Comparison of ENCODE assay signal across 9 mouse cellular contexts in the genomic region with DNA sequence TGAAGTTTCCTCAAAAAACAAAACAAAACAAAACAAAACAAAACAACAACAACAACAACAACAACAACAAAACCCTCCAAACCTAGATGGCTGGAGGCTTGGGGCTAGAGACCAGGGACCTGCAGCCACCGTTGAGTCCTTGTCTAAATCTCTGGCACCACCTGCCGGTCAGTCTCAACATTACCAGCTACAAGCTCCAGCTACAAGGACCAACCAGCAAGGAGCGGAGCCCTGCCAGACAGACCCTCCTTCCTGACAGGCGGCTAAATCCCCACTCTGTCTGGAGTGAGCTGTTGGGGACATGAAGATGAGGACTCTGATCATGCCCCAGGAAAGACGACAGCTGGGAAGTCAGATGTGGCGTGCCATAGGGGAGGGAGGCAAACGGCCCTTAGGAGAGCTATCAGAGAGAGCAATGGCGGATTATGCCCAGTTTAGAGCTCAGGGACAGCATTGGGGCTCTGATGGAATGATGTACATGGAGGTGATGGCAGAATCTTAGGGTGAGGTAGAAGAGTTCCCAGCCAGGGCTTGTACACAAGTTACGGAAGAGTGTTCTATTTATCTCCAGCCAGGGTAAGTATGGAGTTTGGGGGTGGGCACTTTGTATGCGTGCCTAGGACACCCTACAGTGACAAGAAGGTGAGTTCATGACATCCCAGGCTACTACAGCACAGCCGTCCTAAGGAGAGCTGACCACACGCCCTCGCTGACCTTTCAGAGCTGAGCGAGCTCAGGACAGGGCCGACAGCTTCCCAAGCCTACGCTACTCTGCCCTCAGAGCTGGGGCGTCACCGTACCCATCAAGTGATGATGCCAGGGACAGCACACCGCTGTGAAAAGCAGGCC. TPM values are rescaled to one million over a fixed set of nuclear protein-coding genes. Genes with fewer than 3 reads are reported as not detected.
DNase-seq lines count a peak whose midpoint lies in the region; ATAC-seq and TF ChIP-seq lines count a peak whose summit lies in the region.
"Had no signal": no experiment of that assay in that cellular context is flagged by ENCODE, and none has a peak within 500 bp of the region (broad histone marks: within the 10 kb centered on the region; RNA-seq: fewer than 3 reads in every experiment).

No protein-coding gene starts in this region.

- peak; percentile 76 for DNase-seq in MEL (ENCODE audit: low read depth, low spot score)
- DNase-seq in cerebellum, adult 18-20 months = peak; percentile 70 to 77
- peak; percentile 91 for DNase-seq in forelimb bud, embryonic 11.5 days (ENCODE audit: low read depth, low spot score)
- DNase-seq in hindbrain, embryonic 11.5 days (ENCODE audit: low spot score) = peak; percentile 91
- peak; percentile 52 for DNase-seq in layer of hippocampus, adult 9-11 months
- DNase-seq in ovary, postnatal 36 days (ENCODE audit: low spot score) = peak; percentile 75
- DNase-seq in thymus, postnatal 25 days = peak; percentile 83

- ATAC-seq in hindbrain, embryonic 11.5 days (ENCODE audit: low FRiP score) = peak; percentile 79
- peak; percentile 83 for ATAC-seq in lung, embryonic 16.5 days (ENCODE audit: low read depth)

- TF ChIP-seq POLR2A in MEL (IDR thresholded peaks at IDR 0.05; ENCODE audit: control insufficient read depth in 1 of 2, insufficient read depth in 1 of 2, low read depth in 1 of 2, low read length in 2 of 2, poor library complexity in 1 of 2) = no peak

- TF ChIP-seq CTCF in MEL (IDR thresholded peaks at IDR 0.05 in 2 of 3, conservative IDR thresholded peaks at IDR 0.05 in 1 of 3; ENCODE audit: control insufficient read depth in 1 of 3, insufficient read depth in 1 of 3, low read depth in 2 of 3, low read length in 3 of 3, poor library complexity in 1 of 3, severe bottlenecking in 1 of 3) = peak; percentile 47 to 84 (median 80)

- H3K4me3 ChIP-seq in MEL (ENCODE audit: control insufficient read depth in 1 of 2, insufficient read depth in 1 of 2, low read depth in 2 of 2, low read length in 2 of 2) = no peak overlapping the region
- no peak overlapping the region for H3K4me3 ChIP-seq in hindbrain, embryonic 11.5 days (ENCODE audit: low read depth, low read length)
- H3K4me3 ChIP-seq in lung, embryonic 16.5 days (ENCODE audit: low read length) = no peak overlapping the region

- no peaks in the 10 kb centered on the region for H3K9me3 ChIP-seq in MEL (replicated peaks; ENCODE audit: insufficient read depth, low read length)
- H3K9me3 ChIP-seq in hindbrain, embryonic 11.5 days (ENCODE audit: control insufficient read depth, low read length) = no peaks in the 10 kb centered on the region
- H3K9me3 ChIP-seq in lung, embryonic 16.5 days (ENCODE audit: control insufficient read depth, low read length) = no peaks in the 10 kb centered on the region

- no peaks in the 10 kb centered on the region for H3K79me2 ChIP-seq in MEL (ENCODE audit: control insufficient read depth, insufficient read depth, low read length, poor library complexity)

- no peaks in the 10 kb centered on the region for H3K27me3 ChIP-seq in MEL (ENCODE audit: control insufficient read depth in 1 of 2, insufficient read depth in 2 of 2, low read length in 2 of 2)
- no peaks in the 10 kb centered on the region for H3K27me3 ChIP-seq in hindbrain, embryonic 11.5 days (ENCODE audit: control insufficient read depth, insufficient read depth, low read length)
- H3K27me3 ChIP-seq in lung, embryonic 16.5 days (ENCODE audit: control insufficient read depth, insufficient read depth, low read depth, low read length) = no peaks in the 10 kb centered on the region

- H3K4me1 ChIP-seq in MEL (ENCODE audit: control insufficient read depth in 1 of 2, insufficient read depth in 2 of 2, low read length in 2 of 2) = no peaks in the 10 kb centered on the region
- no peaks in the 10 kb centered on the region for H3K4me1 ChIP-seq in hindbrain, embryonic 11.5 days (replicated peaks; ENCODE audit: control insufficient read depth, insufficient read depth, low read length)
- peaks cover 5% of the 10 kb centered on the region; the same call in 1 of the 2 replicates for H3K4me1 ChIP-seq in lung, embryonic 16.5 days (replicated peaks; ENCODE audit: control insufficient read depth, insufficient read depth, low read length)

- H3K4me2 ChIP-seq in hindbrain, embryonic 11.5 days (replicated peaks; ENCODE audit: low read depth, low read length) = no peak overlapping the region
- H3K4me2 ChIP-seq in lung, embryonic 16.5 days (ENCODE audit: low read depth, low read length) = no peak overlapping the region

- peak; percentile 83 for TF ChIP-seq RAD21 in MEL (IDR thresholded peaks at IDR 0.05; ENCODE audit: low read depth, low read length)

- no peak for TF ChIP-seq EP300 in MEL (IDR thresholded peaks at IDR 0.05; ENCODE audit: low read depth in 1 of 2, low read length in 2 of 2)

- H3K36me3 ChIP-seq in MEL (ENCODE audit: control insufficient read depth in 1 of 2, insufficient read depth in 2 of 2, low read length in 2 of 2) = no peaks in the 10 kb centered on the region
- H3K36me3 ChIP-seq in hindbrain, embryonic 11.5 days (ENCODE audit: control insufficient read depth, insufficient read depth, low read length) = no peaks in the 10 kb centered on the region
- H3K36me3 ChIP-seq in lung, embryonic 16.5 days (ENCODE audit: control insufficient read depth, insufficient read depth, low read length) = peaks cover 16% of the 10 kb centered on the region; the same call in 1 of the 2 replicates

- no peak overlapping the region for H3K9ac ChIP-seq in MEL (ENCODE audit: control insufficient read depth, low read depth, low read length, poor library complexity, severe bottlenecking)
- no peak overlapping the region for H3K9ac ChIP-seq in hindbrain, embryonic 11.5 days (ENCODE audit: low read depth, low read length)
- H3K9ac ChIP-seq in lung, embryonic 16.5 days (ENCODE audit: low read length) = no peak overlapping the region

- no peak overlapping the region for H3K27ac ChIP-seq in MEL (ENCODE audit: control insufficient read depth, low read depth, low read length)
- H3K27ac ChIP-seq in hindbrain, embryonic 11.5 days (ENCODE audit: low read depth, low read length) = no peak overlapping the region
- no peak overlapping the region for H3K27ac ChIP-seq in lung, embryonic 16.5 days (ENCODE audit: low read length)
- H3K27ac ChIP-seq: macrophage had no signal

- 65% methylated on average over 19 of the region's 19 CpGs for WGBS in hindbrain, embryonic 11.5 days
- 56% methylated on average over 19 of the region's 19 CpGs for WGBS in lung, embryonic 16.5 days

TF ChIP-seq in MEL, 35 proteins besides CTCF, POLR2A, EP300 and RAD21:
- no peak for TF ChIP-seq MYC (IDR thresholded peaks at IDR 0.05; ENCODE audit: low read depth, low read length)
- TF ChIP-seq ZMIZ1 (IDR thresholded peaks at IDR 0.05; ENCODE audit: low read depth, low read length) = no peak
- peak; percentile 88 for TF ChIP-seq SMC3 (IDR thresholded peaks at IDR 0.05; ENCODE audit: low read depth, low read length)
- no peak for TF ChIP-seq TCF12 (IDR thresholded peaks at IDR 0.05; ENCODE audit: low read depth, low read length)
- TF ChIP-seq ZC3H11A (IDR thresholded peaks at IDR 0.05; ENCODE audit: low read depth, low read length) = peak; percentile 71
TF ChIP-seq in MEL: peak in this region for 2.

RNA-seq across cellular contexts. Expression of gene Hadh, which starts 33.9 kb away (rescaled TPM):
- 39.1 and 42.3 TPM in 2 replicates for total RNA-seq in MEL (2012; rRNA removed)
- 10 to 100 TPM in 1 of 2 experiments, not detected in 1; 66.9 TPM for polyA plus RNA-seq in MEL (2012; ENCODE audit: insufficient read depth in 1 of 2, insufficient read length in 2 of 2, low read depth in 1 of 2, low replicate concordance in 2 of 2, missing spikeins in 1 of 2)
- 60.4 and 63.6 TPM in 2 replicates for polyA plus RNA-seq in hindbrain, embryonic 11.5 days (2014; fragmentation: Nextera tagmentation; extraction: Ambion mirVana)
- polyA plus RNA-seq in lung, embryonic 16.5 days (2015; fragmentation: Nextera tagmentation; extraction: Ambion mirVana) = 121 and 123 TPM in 2 replicates
